Mouse (Mus musculus) urinary bladder, postnatal 4 days (tissue): ENCODE results near the gene Sec22b.

Experiments used
- DNase-seq, 2 experiments: peaks; one replicate each; pipeline ENCODE4 v3.0.0; 2021 to 2022; ENCODE audit warnings: low spot score in 2 of 2

Sec22b gene

GRCm38 (mm10) chr3:97900516-97901490, at the start of gene Sec22b:
TSS of gene Sec22b (plus strand) at chr3:97901190.
- DNase-seq = peak; percentile 83 to 85

GRCm38 (mm10) chr3:97851803-97852202, 49.2 kb upstream of the Sec22b start:
- no peak for DNase-seq

- no peak for DNase-seq
Observed at GRCm38 (mm10) chr3:97854575-97855384, 46.2 kb upstream of the Sec22b start.

GRCm38 (mm10) chr3:97859400-97859799, 41.6 kb upstream of the Sec22b start:
- DNase-seq = no peak

GRCm38 (mm10) chr3:97860820-97861451, 40.1 kb upstream of the Sec22b start:
- no peak for DNase-seq

GRCm38 (mm10) chr3:97866696-97867095, 34.3 kb upstream of the Sec22b start:
- DNase-seq = no peak

- DNase-seq = no peak
Observed at GRCm38 (mm10) chr3:97867221-97868023, 33.6 kb upstream of the Sec22b start.

GRCm38 (mm10) chr3:97868024-97868689, 32.8 kb upstream of the Sec22b start:
- DNase-seq = peak in 1 of 2 experiments; percentile 34

GRCm38 (mm10) chr3:97868733-97869132, 32.3 kb upstream of the Sec22b start:
- DNase-seq = no peak

- no peak for DNase-seq
Observed at GRCm38 (mm10) chr3:97869730-97870129, 31.3 kb upstream of the Sec22b start.

- no peak for DNase-seq
Observed at GRCm38 (mm10) chr3:97874777-97875176, 26.2 kb upstream of the Sec22b start.

- no peak for DNase-seq
Observed at GRCm38 (mm10) chr3:97876259-97876658, 24.7 kb upstream of the Sec22b start.

GRCm38 (mm10) chr3:97879222-97879621, 21.8 kb upstream of the Sec22b start:
- DNase-seq = peak; percentile 50 to 82

GRCm38 (mm10) chr3:97881576-97881975, 19.4 kb upstream of the Sec22b start:
- DNase-seq = no peak

- no peak for DNase-seq
Observed at GRCm38 (mm10) chr3:97887785-97888167, 13.2 kb upstream of the Sec22b start.

GRCm38 (mm10) chr3:97888168-97888901, 12.7 kb upstream of the Sec22b start, which contains the start of gene Pde4dip:
TSS of gene Pde4dip (minus strand) at chr3:97888707.
- DNase-seq = no peak

- DNase-seq = no peak
Observed at GRCm38 (mm10) chr3:97890205-97890604, 10.8 kb upstream of the Sec22b start.

- DNase-seq = no peak
Observed at GRCm38 (mm10) chr3:97894695-97895094, 6.3 kb upstream of the Sec22b start.

GRCm38 (mm10) chr3:97898381-97898780, 2.6 kb upstream of the Sec22b start:
- no peak for DNase-seq

- DNase-seq = no peak
Observed at GRCm38 (mm10) chr3:97901586-97901985, 596 bp downstream of the Sec22b start.
